ENCODE assay signal across 8 mouse cellular contexts in the genomic region with DNA sequence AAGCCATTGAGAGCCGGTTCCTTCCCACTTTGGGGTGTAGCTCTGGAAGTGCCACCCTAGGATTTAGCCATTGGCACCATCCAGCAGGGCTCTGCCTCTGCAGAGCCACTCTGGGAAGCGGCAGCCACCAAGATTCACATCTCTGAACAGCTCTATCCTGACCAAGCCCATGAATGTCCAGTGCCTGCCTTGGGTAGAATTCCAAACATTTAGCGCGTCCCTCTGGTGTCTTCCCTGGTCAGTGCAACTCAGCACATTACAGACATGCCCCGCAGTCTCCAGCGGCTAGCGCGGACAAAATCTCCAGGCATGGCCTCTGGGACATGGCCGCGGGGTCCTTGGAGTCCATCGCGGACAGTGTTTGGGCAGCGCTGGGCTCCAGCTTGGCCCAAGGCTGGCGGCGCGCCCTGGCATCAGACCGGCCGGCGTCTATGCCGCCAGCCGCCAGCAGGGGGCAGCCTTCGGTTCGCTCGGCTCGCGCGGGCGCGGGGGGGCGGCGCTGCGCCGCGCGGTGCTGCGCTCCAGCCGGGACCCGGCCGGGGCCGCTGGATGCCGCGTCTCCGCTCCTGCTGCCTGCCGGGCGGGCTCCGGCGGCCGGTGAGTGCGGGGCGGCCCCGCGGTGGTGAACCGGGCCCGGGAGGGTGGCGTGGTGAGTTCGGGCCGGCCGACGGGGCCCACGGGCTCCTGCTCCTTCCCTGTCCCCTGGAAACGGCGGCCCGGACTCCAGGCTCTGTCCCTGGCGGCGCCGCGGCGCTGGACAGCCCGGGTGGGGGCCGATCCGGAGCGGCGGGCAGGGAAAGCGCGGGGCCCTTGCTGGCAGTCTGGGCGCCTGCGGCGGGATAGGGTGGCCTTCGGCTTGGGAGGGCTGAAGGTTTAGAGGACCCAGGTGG. TPM values are rescaled to one million over a fixed set of nuclear protein-coding genes. Genes with fewer than 3 reads are reported as not detected.
DNase-seq lines count a peak whose midpoint lies in the region; ATAC-seq lines count a peak whose summit lies in the region.

A gene (plus strand): TSS at position 464 of the 890 bp plus-strand sequence.

- H3K9ac ChIP-seq in hindbrain, embryonic 11.5 days (ENCODE audit: low read depth, low read length), result peak within 1 kb of the TSS; percentile 99

- H3K27ac ChIP-seq in hindbrain, embryonic 11.5 days (ENCODE audit: low read depth, low read length), result peak within 1 kb of the TSS; percentile 93

- H3K27me3 ChIP-seq in hindbrain, embryonic 11.5 days (ENCODE audit: control insufficient read depth, insufficient read depth, low read length), result no peaks in the 10 kb centered on the region; the same call in 1 of the 2 replicates

- no peaks in the 10 kb centered on the region for H3K9me3 ChIP-seq in hindbrain, embryonic 11.5 days (ENCODE audit: control insufficient read depth, low read length)

- H3K4me2 ChIP-seq in hindbrain, embryonic 11.5 days (replicated peaks; ENCODE audit: low read depth, low read length), result peak within 1 kb of the TSS; percentile 89

- peaks cover 16% of the 10 kb centered on the region for H3K4me1 ChIP-seq in hindbrain, embryonic 11.5 days (replicated peaks; ENCODE audit: control insufficient read depth, insufficient read depth, low read length)

- H3K4me3 ChIP-seq in hindbrain, embryonic 11.5 days (ENCODE audit: low read depth, low read length), result peak within 1 kb of the TSS; percentile 92

- 3% methylated on average over 52 of the region's 79 CpGs for WGBS in hindbrain, embryonic 11.5 days

- H3K36me3 ChIP-seq in hindbrain, embryonic 11.5 days (ENCODE audit: control insufficient read depth, insufficient read depth, low read length), result no peaks in the 10 kb centered on the region

- DNase-seq in Muller cell, postnatal 12 days (ENCODE audit: inconsistent ontology term), result peak; percentile 92
- peak; percentile 96 for DNase-seq in cerebellum, postnatal 14 days
- peak; percentile 44 to 66 for DNase-seq in frontal cortex, postnatal 14 days (ENCODE audit: low spot score in 2 of 2)
- DNase-seq in hindbrain, embryonic 11.5 days (ENCODE audit: low spot score), result peak; percentile 97
- DNase-seq in layer of hippocampus, postnatal 14 days (ENCODE audit: low spot score in 2 of 2), result peak; percentile 74 to 86
- DNase-seq in lung, postnatal 10 days, result peak; percentile 87
- DNase-seq in ovary, postnatal 10 days (ENCODE audit: low spot score), result peak; percentile 82
- DNase-seq in thymus, postnatal 0 days (ENCODE audit: low spot score), result peak; percentile 83

- peak; percentile 85 for ATAC-seq in hindbrain, embryonic 11.5 days (ENCODE audit: low FRiP score)

RNA-seq across cellular contexts. Expression of the gene that starts here (rescaled TPM):
- polyA plus RNA-seq in hindbrain, embryonic 11.5 days (2014; fragmentation: Nextera tagmentation; extraction: Ambion mirVana), result 22.7 and 29.2 TPM in 2 replicates
- 100 to 1,000 TPM; 159 to 173 TPM for total RNA-seq in layer of hippocampus, postnatal 14 days (2021)
- polyA plus RNA-seq in thymus, postnatal 0 days (2015; fragmentation: Nextera tagmentation; extraction: Ambion mirVana), result 25.5 and 27.5 TPM in 2 replicates

Comparison
In these comparisons a context has a peak if more than half of its experiments do, and no peak if none do; other contexts are left out.
1. Peak in every context shown above with its lines: DNase-seq, ATAC-seq, H3K4me3 ChIP-seq and H3K27ac ChIP-seq.